Mouse (Mus musculus): Measurements from ENCODE around the gene Alpk3.
A peak's percentile ranks its signal among the peaks of the same experiment; 100 is the strongest.

DNA sequence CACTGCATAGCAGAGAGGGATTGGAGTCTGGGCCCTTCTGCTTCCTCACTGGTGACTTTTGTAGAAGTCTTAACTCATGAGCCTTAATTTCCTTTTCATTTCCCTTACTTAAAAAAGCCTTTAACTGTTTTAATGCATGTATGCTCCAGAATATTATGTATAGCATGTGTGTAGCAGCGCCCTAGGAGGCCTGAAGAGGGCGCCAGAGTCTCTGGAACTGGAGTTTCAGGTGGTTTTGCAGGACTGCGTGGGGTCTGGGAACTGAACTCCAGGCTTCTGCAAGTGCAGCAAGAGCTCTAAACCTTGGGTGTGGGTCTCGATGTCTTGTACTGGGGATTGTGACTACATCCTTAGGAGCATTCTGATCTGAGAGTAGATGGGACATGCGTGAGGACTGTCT, 15.9 kb downstream of the Alpk3 start:
- TF ChIP-seq CTCF (IDR thresholded peaks at IDR 0.05; ENCODE audit: low read depth): peak; percentile 56
- no peak for TF ChIP-seq EP300 (IDR thresholded peaks at IDR 0.05; ENCODE audit: low read depth)
